Mouse (Mus musculus): Measurements from ENCODE around the gene C77080. TPM values are rescaled to one million over a fixed set of nuclear protein-coding genes. Genes with fewer than 3 reads are reported as not detected.

Gene C77080
- polyA plus RNA-seq, 1 experiment from 2014 or later, result 10.0 TPM

DNA sequence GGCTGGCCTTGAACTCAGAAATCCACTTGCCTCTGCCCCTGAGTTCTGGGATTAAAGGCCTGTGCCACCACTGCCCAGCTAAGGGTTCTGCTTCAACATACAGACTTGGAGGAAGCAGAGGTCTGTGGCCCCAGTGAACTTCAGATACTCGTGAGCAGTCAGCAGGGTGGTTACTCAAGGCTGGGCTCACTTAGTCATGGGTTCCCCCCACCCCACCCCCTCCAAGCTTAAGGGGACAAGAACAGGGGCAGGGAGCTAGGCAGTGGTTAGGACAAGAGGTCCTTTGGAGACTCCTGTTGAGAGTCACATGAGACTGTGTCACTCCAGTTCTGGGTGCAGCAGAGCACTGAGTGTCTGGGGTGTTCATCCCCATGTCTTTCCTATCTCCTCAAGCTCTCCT is 7.5 kb upstream of the C77080 start:
- Histone ChIP-seq H3K36me3 (no peaks in the 10 kb centered on the region), H3K4me1 (peaks cover 6% of the 10 kb centered on the region), H3K27ac (replicated peaks) (no peak overlapping the region), H3K9me3 (replicated peaks) (no peaks in the 10 kb centered on the region), H3K4me2 (replicated peaks) (no peak overlapping the region), H3K9ac (no peak overlapping the region), H3K4me3 (replicated peaks) (no peak overlapping the region), H3K27me3 (no peaks in the 10 kb centered on the region)
- no peak for ATAC-seq (ENCODE audit: insufficient number of reproducible peaks, low FRiP score, low TSS enrichment, low read depth)
- WGBS, result 50% methylated on average over 1 of the region's 1 CpGs

DNA sequence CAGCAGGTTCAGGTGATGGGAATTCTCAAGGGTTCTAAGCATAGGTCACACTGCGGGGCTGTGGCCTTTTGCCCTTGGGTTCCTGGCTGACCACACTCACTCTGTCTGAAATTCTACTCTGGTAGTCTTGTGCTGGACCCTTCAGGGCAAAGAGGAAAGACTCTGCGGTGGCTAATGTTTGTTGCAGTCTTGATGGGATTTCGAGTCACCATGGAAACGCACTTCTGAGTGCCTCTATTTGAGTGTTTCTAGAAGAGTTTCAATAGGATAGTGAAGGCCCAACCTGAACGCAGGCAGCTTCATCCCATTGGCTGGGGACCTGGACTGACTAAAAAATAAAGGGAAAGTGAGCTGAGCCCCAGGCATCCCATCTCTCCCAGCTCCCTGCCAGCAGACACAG is 5.6 kb upstream of the C77080 start:
- Histone ChIP-seq H3K36me3 (no peaks in the 10 kb centered on the region), H3K4me3 (replicated peaks) (no peak overlapping the region), H3K4me1 (peaks cover 10% of the 10 kb centered on the region), H3K9me3 (replicated peaks) (no peaks in the 10 kb centered on the region), H3K27ac (replicated peaks) (no peak overlapping the region), H3K4me2 (replicated peaks) (no peak overlapping the region), H3K9ac (no peak overlapping the region), H3K27me3 (no peaks in the 10 kb centered on the region)
- ATAC-seq (ENCODE audit: insufficient number of reproducible peaks, low FRiP score, low TSS enrichment, low read depth), result no peak
- WGBS, result 74% methylated on average over 5 of the region's 5 CpGs

DNA sequence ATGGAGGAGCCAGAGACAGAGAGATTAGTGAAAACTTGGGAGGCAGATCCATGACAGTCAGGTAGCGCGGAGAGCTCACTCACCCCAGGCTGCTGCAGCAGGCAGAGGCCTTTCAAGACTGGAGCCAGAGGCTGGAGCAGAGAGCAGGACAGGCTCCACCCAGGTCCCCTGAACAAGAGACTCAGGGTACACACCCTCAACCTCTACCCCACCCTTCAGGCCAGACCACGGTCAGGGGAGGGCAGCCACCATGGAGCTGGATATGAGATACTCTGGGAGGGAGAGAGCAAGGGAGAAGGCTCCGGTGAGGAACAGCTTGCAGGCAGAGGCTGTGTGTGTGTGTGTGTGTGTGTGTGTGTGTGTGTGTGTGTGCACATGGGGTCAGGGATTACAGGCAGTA is 5.0 kb upstream of the C77080 start:
- H3K9me3 ChIP-seq (replicated peaks), result no peaks in the 10 kb centered on the region
- H3K4me2 ChIP-seq (replicated peaks), result no peak overlapping the region
- H3K36me3 ChIP-seq, result no peaks in the 10 kb centered on the region
- H3K27me3 ChIP-seq, result no peaks in the 10 kb centered on the region
- H3K9ac ChIP-seq, result no peak overlapping the region
- WGBS, result 67% methylated on average over 4 of the region's 4 CpGs
- no peak overlapping the region for H3K4me3 ChIP-seq (replicated peaks)
- H3K27ac ChIP-seq (replicated peaks), result no peak overlapping the region
- ATAC-seq (ENCODE audit: insufficient number of reproducible peaks, low FRiP score, low TSS enrichment, low read depth), result no peak
- peaks cover 10% of the 10 kb centered on the region for H3K4me1 ChIP-seq

DNA sequence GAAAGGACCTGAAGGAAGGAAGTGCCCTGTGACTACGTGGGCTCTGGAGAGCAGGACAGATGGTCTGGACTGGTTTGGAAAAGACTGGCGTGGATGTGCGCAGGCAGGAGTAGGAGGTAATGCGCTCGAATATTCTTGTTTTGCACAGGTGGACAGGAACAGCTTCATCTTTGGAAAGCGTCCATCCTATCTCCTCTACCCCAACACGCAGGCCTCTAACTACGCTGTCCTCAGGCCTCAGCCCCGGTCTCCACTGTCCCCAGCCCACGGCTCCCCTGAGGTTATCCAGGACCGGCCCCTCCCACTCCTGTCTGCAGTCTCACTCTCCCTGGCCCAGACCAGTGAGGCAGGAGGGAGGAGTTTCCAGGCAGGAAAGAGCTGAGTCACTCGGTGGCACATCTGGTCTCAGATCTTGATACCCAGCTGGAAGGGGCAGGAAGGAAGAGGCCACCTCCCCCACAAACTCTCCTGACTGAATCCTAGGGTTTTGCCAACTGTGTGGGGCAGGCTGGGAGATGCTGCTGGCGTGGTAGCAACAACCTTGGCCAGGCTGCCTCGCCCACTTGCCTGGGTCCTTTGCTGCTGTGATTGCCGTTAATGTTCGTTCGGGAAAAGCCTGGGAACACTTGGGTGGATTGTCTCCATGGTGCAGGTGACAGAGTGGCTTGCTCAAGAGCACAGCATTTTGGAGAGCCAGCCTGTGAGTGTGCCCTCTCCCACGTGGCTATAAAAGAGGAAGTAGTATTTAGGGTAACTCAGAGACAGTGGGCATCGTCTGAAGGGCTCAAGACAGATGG is 2.2 kb upstream of the C77080 start:
- no peak overlapping the region for H3K9ac ChIP-seq

GRCm38 (mm10) chr4:129260678-129261077 is 526 bp downstream of the C77080 start:
- ATAC-seq (ENCODE audit: insufficient number of reproducible peaks, low FRiP score, low TSS enrichment, low read depth), result no peak
- H3K27me3 ChIP-seq, result no peaks in the 10 kb centered on the region
- H3K9ac ChIP-seq, result no peak overlapping the region
- H3K4me3 ChIP-seq (replicated peaks), result no peak overlapping the region
- peaks cover 22% of the 10 kb centered on the region for H3K4me1 ChIP-seq
- no peaks in the 10 kb centered on the region for H3K9me3 ChIP-seq (replicated peaks)
- H3K36me3 ChIP-seq, result no peaks in the 10 kb centered on the region
- H3K4me2 ChIP-seq (replicated peaks), result no peak overlapping the region
- H3K27ac ChIP-seq (replicated peaks), result 0 out of 2 replicates have a peak overlapping the region, but pooled peaks have one; percentile 7
- WGBS, result 13% methylated on average over 6 of the region's 6 CpGs

More for the DNA sequence above, 2.2 kb upstream of the C77080 start:
- Histone ChIP-seq H3K9me3 (replicated peaks) (no peaks in the 10 kb centered on the region), H3K27me3 (no peaks in the 10 kb centered on the region), H3K4me2 (replicated peaks) (peak overlapping the region; percentile 1; the same call in 1 of the 2 replicates), H3K4me1 (peaks cover 16% of the 10 kb centered on the region), H3K36me3 (no peaks in the 10 kb centered on the region), H3K27ac (replicated peaks) (peak overlapping the region; percentile 8), H3K4me3 (replicated peaks) (no peak overlapping the region)
- ATAC-seq (ENCODE audit: insufficient number of reproducible peaks, low FRiP score, low TSS enrichment, low read depth), result peak; percentile 34
- WGBS, result 25% methylated on average over 19 of the region's 19 CpGs

DNA sequence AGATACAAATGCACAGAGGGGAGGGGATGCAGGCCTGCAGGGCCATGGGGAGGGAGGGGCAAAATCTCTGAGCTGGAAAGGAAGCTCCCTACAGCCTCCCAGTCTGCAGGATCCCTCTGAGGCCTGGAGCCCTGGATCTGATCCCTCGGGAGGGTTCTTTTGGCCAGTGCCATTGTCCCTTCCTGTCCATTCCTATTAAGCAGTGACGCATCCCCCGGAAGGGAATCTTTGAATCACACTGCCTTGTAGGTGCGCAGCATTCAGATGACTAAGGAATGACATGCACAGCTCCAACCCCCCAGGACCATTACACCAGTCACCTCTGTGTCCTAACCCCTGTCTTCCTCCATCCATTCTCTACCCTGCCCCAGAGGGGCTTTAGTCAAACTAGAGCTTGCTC is 2.1 kb downstream of the C77080 start:
- Histone ChIP-seq H3K4me2 (replicated peaks) (no peak overlapping the region), H3K4me3 (replicated peaks) (no peak overlapping the region), H3K9me3 (replicated peaks) (no peaks in the 10 kb centered on the region), H3K36me3 (no peaks in the 10 kb centered on the region), H3K9ac (no peak overlapping the region), H3K4me1 (peaks cover 22% of the 10 kb centered on the region), H3K27ac (replicated peaks) (no peak overlapping the region), H3K27me3 (no peaks in the 10 kb centered on the region)
- ATAC-seq (ENCODE audit: insufficient number of reproducible peaks, low FRiP score, low TSS enrichment, low read depth), result no peak
- 64% methylated on average over 4 of the region's 4 CpGs for WGBS

DNA sequence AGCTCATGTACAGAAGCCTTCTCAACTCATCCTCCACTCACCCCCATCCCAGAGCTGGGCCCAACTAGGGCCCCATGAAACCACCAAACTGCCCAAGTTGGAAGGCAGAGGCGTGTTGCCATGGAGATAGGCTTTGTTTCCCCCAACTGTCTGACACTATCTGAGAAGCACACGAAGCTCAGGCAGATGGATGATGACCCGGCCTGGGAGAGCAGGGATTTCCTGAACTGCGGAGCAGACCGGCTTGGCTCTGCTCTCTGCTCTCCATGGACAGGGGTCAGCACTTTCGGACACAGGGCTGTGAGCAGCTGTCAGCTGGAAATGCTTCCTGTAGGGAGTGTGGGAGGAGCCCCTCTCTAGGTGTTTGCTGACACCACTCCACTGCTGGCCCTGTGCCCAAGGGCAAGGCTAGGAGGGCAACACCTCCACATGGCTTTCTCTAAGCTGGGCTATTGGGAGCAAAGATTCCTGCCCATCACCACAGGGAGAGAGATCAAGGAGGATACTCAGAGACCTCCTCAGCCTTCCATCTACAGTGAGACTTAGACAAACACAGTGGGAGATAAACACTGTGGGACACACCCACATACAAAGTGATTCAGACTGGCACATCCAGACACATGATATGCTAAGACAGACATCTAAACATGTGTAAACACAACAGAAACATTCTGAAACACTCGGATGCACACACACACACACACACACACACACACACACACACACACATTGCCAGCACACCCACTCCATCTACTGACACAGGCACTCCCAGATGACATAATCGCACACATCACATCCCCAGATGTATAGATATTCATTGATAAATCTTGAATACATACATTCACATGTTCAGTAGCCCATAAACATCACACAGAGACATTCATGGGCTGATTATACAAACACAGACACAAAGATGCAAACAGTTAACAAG is 4.5 kb downstream of the C77080 start:
- whole genome bisulfite sequencing, result 35% methylated on average over 8 of the region's 8 CpGs
- Histone ChIP-seq H3K4me2 (replicated peaks) (no peak overlapping the region), H3K9ac (no peak overlapping the region)

DNA sequence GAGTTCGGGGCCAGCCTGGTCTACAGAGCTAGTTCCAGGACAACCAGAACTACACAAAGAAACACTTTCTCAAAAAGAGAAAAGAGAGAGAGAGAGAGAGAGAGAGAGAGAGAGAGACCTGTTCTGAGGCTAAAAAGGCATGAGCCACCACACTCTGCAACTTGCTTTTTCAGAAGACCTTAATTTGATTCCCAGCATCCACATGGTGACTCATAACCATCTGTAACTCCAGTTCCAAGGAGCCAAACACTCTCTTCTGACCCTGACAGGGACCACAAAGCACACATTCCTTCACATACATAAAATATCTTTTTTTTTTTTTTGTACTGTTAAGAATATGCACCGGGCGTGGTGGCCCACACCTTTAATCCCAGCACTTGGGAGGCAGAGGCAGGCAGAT is 6.6 kb downstream of the C77080 start:
- ATAC-seq (ENCODE audit: insufficient number of reproducible peaks, low FRiP score, low TSS enrichment, low read depth), result no peak
- H3K4me1 ChIP-seq, result peaks cover 22% of the 10 kb centered on the region
- H3K4me2 ChIP-seq (replicated peaks), result no peak overlapping the region
- no peaks in the 10 kb centered on the region for H3K36me3 ChIP-seq
- H3K4me3 ChIP-seq (replicated peaks), result no peak overlapping the region
- no peak overlapping the region for H3K27ac ChIP-seq (replicated peaks)
- peaks cover 3% of the 10 kb centered on the region; the same call in 1 of the 2 replicates for H3K27me3 ChIP-seq
- H3K9ac ChIP-seq, result no peak overlapping the region
- WGBS, result 88% methylated on average over 3 of the region's 3 CpGs
- no peaks in the 10 kb centered on the region for H3K9me3 ChIP-seq (replicated peaks)

More for the DNA sequence above, 4.5 kb downstream of the C77080 start:
- Histone ChIP-seq H3K27me3 (no peaks in the 10 kb centered on the region), H3K9me3 (replicated peaks) (no peaks in the 10 kb centered on the region), H3K36me3 (no peaks in the 10 kb centered on the region), H3K4me3 (replicated peaks) (no peak overlapping the region), H3K4me1 (peaks cover 14% of the 10 kb centered on the region), H3K27ac (replicated peaks) (no peak overlapping the region)
- ATAC-seq (ENCODE audit: insufficient number of reproducible peaks, low FRiP score, low TSS enrichment, low read depth), result 0 out of 2 replicates have a peak, but pooled peaks have one; percentile 17

- no peak for ATAC-seq (ENCODE audit: insufficient number of reproducible peaks, low FRiP score, low TSS enrichment, low read depth)
- Histone ChIP-seq H3K36me3 (no peaks in the 10 kb centered on the region), H3K9me3 (replicated peaks) (no peaks in the 10 kb centered on the region), H3K27ac (replicated peaks) (no peak overlapping the region), H3K9ac (no peak overlapping the region), H3K27me3 (peaks cover 8% of the 10 kb centered on the region; the same call in 1 of the 2 replicates), H3K4me2 (replicated peaks) (no peak overlapping the region), H3K4me3 (replicated peaks) (no peak overlapping the region), H3K4me1 (peaks cover 38% of the 10 kb centered on the region)
- 86% methylated on average over 2 of the region's 2 CpGs for WGBS
Observed at GRCm38 (mm10) chr4:129252492-129252891, 8.7 kb downstream of the C77080 start.

DNA sequence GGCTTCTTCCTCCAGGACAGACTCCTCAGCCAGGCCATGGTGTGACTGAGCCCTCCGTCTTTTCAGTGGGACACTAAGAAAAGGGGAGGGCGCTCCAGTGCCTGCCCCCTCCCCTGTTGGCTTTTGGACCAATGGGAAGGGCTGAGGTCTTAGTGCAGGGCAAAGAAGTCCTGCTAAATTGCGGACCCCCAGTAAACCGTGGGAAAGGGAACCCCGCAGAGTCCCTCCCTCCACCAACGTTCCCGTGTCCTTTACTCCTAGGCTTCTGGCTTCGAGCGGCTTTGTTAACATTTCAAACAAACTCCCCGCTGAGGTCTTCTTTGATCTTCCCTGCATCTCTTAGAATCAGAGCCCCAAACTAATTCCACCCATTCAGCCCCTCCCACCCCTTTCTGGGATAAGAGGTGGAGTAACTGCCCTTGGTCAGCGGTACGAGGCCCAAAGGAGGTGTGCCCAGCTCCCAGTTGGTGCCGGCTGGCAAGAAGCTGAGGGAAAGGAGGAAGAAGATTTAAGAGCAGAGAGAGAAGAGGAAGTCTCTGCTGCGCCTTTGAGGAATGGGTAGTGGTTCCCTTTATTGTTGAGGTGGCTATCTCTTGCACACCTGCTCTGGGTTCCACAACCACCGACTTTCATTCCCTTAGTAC is 9.6 kb downstream of the C77080 start:
- no peaks in the 10 kb centered on the region for H3K9me3 ChIP-seq (replicated peaks)
- no peak for ATAC-seq (ENCODE audit: insufficient number of reproducible peaks, low FRiP score, low TSS enrichment, low read depth)
- 9% methylated on average over 15 of the region's 15 CpGs for WGBS
- H3K27me3 ChIP-seq, result peaks cover 11% of the 10 kb centered on the region; the same call in 1 of the 2 replicates
- H3K27ac ChIP-seq (replicated peaks), result 0 out of 2 replicates have a peak overlapping the region, but pooled peaks have one; percentile 17
- no peaks in the 10 kb centered on the region for H3K36me3 ChIP-seq
- no peak overlapping the region for H3K9ac ChIP-seq
- H3K4me3 ChIP-seq (replicated peaks), result no peak overlapping the region
- peak overlapping the region; percentile 32 for H3K4me2 ChIP-seq (replicated peaks)
- H3K4me1 ChIP-seq, result peaks cover 44% of the 10 kb centered on the region

Data from embryonic facial prominence, embryonic 15.5 days (tissue).